Mouse (Mus musculus): Measurements from ENCODE around the gene 9530077C05Rik. TPM values are rescaled to one million over a fixed set of nuclear protein-coding genes. Genes with fewer than 3 reads are reported as not detected.

Gene 9530077C05Rik
- polyA plus RNA-seq, 1 experiment, result 0.13 TPM

DNA sequence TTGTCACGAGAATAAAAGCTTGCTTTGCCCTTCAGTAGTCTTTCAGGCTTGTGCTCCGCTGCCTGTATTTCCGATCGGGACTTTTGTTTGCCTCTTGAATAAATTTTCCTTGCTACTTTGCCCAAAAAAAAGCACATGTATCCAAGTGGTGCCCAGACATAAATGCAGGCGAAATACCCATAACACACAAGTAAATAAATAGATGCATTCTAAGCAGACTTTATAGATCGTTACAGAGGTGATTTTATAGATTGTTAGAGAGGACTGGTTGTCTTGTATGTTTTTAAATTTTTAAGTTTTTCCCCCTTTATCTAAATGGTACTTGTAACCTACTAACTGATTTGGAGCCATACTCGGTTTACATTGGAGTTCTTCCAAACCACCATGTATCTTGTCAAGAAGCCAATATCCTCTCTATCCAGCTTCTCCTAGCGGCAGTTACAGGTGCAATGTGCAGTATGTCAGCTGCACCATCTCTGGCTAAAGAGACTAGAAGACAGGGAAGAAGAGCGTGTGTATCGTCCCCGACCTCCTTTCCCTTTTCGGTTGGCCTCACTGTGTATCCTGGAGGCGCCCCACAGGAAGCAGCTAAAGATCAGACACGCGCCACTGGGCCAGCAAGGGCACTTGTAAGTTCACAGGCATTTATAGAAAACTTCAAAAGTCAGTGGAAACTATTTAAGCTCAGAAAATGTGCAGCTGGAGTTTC, 18.4 kb downstream of the 9530077C05Rik start:
- no peak overlapping the region for H3K4me3 ChIP-seq (ENCODE audit: insufficient read depth, low read length)
- TF ChIP-seq CTCF (IDR thresholded peaks at IDR 0.05; ENCODE audit: low read depth, low read length) (no peak), POLR2A (IDR thresholded peaks at IDR 0.05; ENCODE audit: borderline replicate concordance, low read depth, low read length) (no peak)
- no peaks in the 10 kb centered on the region; the same call in 1 of the 2 replicates for H3K4me1 ChIP-seq (ENCODE audit: control insufficient read depth, insufficient read depth, low read length)
- no peak overlapping the region for H3K27ac ChIP-seq (ENCODE audit: insufficient read depth, low read depth, low read length)

DNA sequence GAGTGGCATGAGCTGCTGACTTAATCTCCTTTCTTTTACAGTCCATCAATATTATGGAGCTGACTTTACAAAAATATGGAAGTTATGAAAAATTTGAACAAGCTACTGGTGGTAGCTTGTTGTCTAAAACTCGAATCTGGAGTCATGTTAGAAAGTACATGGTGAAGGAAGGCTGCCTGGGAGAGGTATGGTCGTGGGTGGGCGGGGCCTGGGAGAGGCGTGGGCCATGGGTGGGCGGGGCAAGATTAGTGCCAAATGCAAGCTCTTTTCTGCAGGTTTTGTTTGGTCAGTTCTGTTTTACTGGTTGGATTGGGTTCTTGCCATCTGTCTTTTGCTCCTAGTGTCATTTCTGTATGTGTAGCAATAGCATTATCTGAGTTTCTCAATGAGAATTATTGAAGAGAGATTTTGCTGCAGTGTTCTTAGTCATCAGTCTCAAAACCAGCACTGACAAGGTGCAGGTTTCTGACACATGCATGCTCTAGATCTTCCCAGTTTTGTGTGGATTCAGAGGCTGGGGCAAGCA, 19.1 kb downstream of the 9530077C05Rik start:
- H3K4me3 ChIP-seq (ENCODE audit: insufficient read depth, low read length), result no peak overlapping the region
- H3K4me1 ChIP-seq (ENCODE audit: control insufficient read depth, insufficient read depth, low read length), result no peaks in the 10 kb centered on the region; the same call in 1 of the 2 replicates
- no peak overlapping the region for H3K27ac ChIP-seq (ENCODE audit: insufficient read depth, low read depth, low read length)
- TF ChIP-seq POLR2A (IDR thresholded peaks at IDR 0.05; ENCODE audit: borderline replicate concordance, low read depth, low read length), result no peak
- no peak for TF ChIP-seq CTCF (IDR thresholded peaks at IDR 0.05; ENCODE audit: low read depth, low read length)

DNA sequence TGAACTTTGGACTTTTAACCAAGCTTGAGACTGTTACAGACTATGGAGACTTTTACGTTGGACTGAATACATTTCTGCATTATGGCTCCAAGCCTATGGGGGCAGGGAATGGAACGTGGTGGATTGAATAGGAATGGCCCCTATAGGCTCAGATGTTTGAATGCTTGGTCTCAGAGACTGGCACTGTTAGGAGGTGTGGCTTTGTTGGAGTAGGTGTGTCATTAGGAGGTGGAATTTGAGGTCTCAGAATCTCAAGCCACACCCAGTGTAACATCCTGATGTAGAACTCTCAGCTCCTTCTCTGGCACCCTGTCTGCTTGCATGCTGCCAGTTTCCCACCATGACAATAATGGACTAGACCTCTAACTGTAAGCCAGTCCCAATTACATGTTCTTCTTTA, 21.9 kb downstream of the 9530077C05Rik start:
- TF ChIP-seq POLR2A (IDR thresholded peaks at IDR 0.05; ENCODE audit: borderline replicate concordance, low read depth, low read length), result no peak
- no peak for TF ChIP-seq CTCF (IDR thresholded peaks at IDR 0.05; ENCODE audit: low read depth, low read length)
- no peak overlapping the region for H3K27ac ChIP-seq (ENCODE audit: insufficient read depth, low read depth, low read length)
- no peaks in the 10 kb centered on the region; the same call in 1 of the 2 replicates for H3K4me1 ChIP-seq (ENCODE audit: control insufficient read depth, insufficient read depth, low read length)
- H3K4me3 ChIP-seq (ENCODE audit: insufficient read depth, low read length), result no peak overlapping the region

DNA sequence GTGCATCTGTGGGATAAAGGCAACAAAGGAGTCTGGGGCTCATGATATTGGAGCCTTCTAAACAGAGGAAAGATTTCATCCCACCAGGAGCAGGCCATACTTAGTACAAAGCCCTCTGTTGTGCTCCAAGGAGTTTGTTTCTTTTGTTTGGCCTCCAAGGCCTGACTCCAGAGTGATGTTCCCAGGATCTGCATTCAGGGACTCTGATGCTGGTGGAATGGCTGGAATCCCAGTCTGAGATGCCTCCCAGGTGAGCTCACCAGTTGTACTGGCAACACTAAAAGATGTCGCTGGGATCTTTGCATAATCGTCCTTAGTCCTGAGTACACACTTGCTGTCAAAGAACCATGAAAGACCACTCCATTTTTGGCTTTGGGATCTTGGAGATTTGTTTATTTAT, 22.8 kb downstream of the 9530077C05Rik start:
- TF ChIP-seq CTCF (IDR thresholded peaks at IDR 0.05; ENCODE audit: low read depth, low read length) (no peak), POLR2A (IDR thresholded peaks at IDR 0.05; ENCODE audit: borderline replicate concordance, low read depth, low read length) (no peak)
- H3K4me1 ChIP-seq (ENCODE audit: control insufficient read depth, insufficient read depth, low read length), result no peaks in the 10 kb centered on the region; the same call in 1 of the 2 replicates
- H3K27ac ChIP-seq (ENCODE audit: insufficient read depth, low read depth, low read length), result no peak overlapping the region
- no peak overlapping the region for H3K4me3 ChIP-seq (ENCODE audit: insufficient read depth, low read length)

DNA sequence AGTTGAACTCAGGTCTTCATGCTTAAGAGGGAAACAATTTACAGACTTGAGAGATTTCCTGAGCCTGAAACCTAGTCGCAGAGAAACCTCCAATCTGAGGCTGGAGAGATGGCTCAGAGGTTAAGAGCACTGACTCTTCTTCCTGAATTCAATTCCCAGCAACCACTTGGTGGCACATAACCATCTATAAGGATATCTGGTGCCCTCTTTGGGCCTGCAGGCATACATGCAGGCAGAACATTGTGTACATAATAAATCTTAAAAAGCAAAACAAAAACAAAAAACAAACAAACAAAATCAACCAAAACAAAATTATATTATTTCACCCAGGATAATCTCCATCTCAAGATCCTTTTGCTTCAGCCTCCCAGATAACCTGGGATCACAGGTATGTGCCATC, 27.5 kb downstream of the 9530077C05Rik start:
- TF ChIP-seq POLR2A (IDR thresholded peaks at IDR 0.05; ENCODE audit: borderline replicate concordance, low read depth, low read length) (no peak), CTCF (IDR thresholded peaks at IDR 0.05; ENCODE audit: low read depth, low read length) (no peak)
- Histone ChIP-seq H3K27ac (ENCODE audit: insufficient read depth, low read depth, low read length) (no peak overlapping the region), H3K4me3 (ENCODE audit: insufficient read depth, low read length) (no peak overlapping the region), H3K4me1 (ENCODE audit: control insufficient read depth, insufficient read depth, low read length) (no peaks in the 10 kb centered on the region)

DNA sequence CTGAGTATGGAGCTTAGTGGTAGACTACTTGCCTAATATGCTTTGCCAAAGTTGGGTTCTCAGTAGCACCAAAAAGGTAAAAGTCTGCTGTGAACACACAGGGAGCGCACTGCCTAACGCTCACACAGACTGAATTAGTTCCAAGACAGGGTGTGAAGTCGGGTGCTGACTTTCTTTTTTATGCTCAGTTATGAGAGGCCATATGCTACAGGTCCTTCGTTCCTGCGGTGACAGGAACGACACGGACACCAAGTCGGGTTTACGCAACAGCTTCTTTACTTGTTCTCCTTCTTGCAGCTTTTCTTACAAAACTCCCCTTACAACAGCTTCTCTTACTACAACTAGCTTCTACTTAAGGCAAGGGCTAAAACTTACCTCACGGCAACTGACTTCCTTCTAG, 31.8 kb downstream of the 9530077C05Rik start:
- TF ChIP-seq POLR2A (IDR thresholded peaks at IDR 0.05; ENCODE audit: borderline replicate concordance, low read depth, low read length), result no peak
- no peak for TF ChIP-seq CTCF (IDR thresholded peaks at IDR 0.05; ENCODE audit: low read depth, low read length)
- no peak overlapping the region for H3K4me3 ChIP-seq (ENCODE audit: insufficient read depth, low read length)
- H3K27ac ChIP-seq (ENCODE audit: insufficient read depth, low read depth, low read length), result no peak overlapping the region
- H3K4me1 ChIP-seq (ENCODE audit: control insufficient read depth, insufficient read depth, low read length), result no peaks in the 10 kb centered on the region

DNA sequence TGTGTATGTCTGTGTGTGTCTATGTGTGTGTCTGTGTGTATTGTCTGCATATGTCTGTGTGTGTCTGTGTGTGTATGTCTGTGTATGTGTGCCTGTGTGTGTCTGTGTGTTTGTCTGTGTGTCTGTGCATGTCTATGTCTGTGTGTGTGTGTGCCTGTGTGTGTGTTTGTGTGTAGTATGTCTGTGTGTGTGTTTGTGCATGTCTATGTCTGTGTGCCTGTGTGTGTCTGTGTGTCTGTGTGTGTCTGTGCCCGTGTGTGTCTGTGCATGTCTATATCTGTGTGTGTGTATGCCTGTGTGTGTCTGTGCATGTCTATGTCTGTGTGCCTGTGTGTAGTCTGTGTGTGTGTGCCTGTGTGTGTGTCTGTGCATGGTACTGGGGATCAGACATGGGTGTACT, 33.8 kb downstream of the 9530077C05Rik start:
- Histone ChIP-seq H3K4me3 (ENCODE audit: insufficient read depth, low read length) (no peak overlapping the region), H3K4me1 (ENCODE audit: control insufficient read depth, insufficient read depth, low read length) (no peaks in the 10 kb centered on the region), H3K27ac (ENCODE audit: insufficient read depth, low read depth, low read length) (no peak overlapping the region)
- TF ChIP-seq CTCF (IDR thresholded peaks at IDR 0.05; ENCODE audit: low read depth, low read length) (no peak), POLR2A (IDR thresholded peaks at IDR 0.05; ENCODE audit: borderline replicate concordance, low read depth, low read length) (no peak)

DNA sequence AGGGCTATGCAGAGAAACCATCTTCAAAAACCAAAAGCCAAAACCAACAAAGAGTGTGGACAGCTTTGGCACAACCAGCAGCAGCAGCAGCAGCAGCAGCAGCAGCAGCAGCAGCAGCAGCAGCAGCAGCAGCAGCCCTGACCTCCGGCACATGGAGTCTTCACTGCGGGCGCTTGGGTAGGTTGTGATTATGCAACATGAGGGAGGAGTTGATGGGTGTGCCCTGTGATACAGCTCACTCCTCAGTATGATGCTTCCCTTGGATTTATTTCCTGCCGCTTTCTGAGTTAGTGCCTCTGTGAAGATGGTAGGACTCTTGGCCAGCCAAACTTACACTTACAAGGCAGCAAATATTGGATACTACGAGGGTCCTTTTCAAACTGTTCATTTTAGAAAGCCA, 35.9 kb downstream of the 9530077C05Rik start:
- TF ChIP-seq POLR2A (IDR thresholded peaks at IDR 0.05; ENCODE audit: borderline replicate concordance, low read depth, low read length) (no peak), CTCF (IDR thresholded peaks at IDR 0.05; ENCODE audit: low read depth, low read length) (no peak)
- H3K4me1 ChIP-seq (ENCODE audit: control insufficient read depth, insufficient read depth, low read length), result no peaks in the 10 kb centered on the region
- H3K27ac ChIP-seq (ENCODE audit: insufficient read depth, low read depth, low read length), result no peak overlapping the region
- H3K4me3 ChIP-seq (ENCODE audit: insufficient read depth, low read length), result no peak overlapping the region

DNA sequence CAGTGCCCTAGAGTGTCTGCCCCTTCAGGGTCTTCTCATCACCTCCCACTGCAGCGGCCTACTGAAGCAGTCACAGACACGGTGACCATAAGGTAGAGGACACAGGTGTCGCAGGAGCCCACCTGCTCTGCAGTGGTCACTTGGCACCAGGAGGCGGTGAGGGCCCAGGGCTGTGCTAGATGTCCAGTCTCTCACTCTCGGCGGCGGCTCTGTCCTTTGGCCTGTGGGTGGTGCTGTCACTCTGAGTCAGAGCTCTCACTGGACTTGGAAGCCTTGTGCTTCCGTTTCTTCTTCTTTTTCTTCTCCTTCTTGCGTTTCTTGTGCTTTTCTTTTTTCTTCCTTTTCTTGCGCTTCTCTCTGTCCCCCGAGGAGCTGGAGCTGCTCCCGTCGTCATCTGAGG, 37.1 kb downstream of the 9530077C05Rik start:
- Histone ChIP-seq H3K4me3 (ENCODE audit: insufficient read depth, low read length) (no peak overlapping the region), H3K27ac (ENCODE audit: insufficient read depth, low read depth, low read length) (no peak overlapping the region), H3K4me1 (ENCODE audit: control insufficient read depth, insufficient read depth, low read length) (no peaks in the 10 kb centered on the region)
- TF ChIP-seq CTCF (IDR thresholded peaks at IDR 0.05; ENCODE audit: low read depth, low read length), result no peak
- no peak for TF ChIP-seq POLR2A (IDR thresholded peaks at IDR 0.05; ENCODE audit: borderline replicate concordance, low read depth, low read length)

DNA sequence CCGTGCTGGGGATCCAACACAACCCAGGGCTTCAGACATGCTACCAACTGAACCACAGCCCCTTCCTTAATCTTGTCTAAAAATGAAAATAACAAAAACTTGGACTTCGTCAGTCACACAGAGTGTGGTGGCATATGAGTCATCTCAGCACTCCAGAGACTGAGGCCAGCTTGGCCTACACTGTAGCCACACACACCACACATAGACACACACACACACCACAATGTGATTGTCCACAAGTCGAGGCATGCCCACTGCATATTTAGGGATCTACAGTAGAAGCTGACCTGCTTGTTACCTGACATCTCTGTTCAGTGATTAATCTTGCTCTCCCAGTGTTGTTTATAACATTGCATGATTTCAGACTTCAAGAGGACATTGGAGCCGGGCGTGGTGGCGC, 37.9 kb downstream of the 9530077C05Rik start:
- Histone ChIP-seq H3K4me3 (ENCODE audit: insufficient read depth, low read length) (no peak overlapping the region), H3K4me1 (ENCODE audit: control insufficient read depth, insufficient read depth, low read length) (no peaks in the 10 kb centered on the region), H3K27ac (ENCODE audit: insufficient read depth, low read depth, low read length) (no peak overlapping the region)
- TF ChIP-seq POLR2A (IDR thresholded peaks at IDR 0.05; ENCODE audit: borderline replicate concordance, low read depth, low read length) (no peak), CTCF (IDR thresholded peaks at IDR 0.05; ENCODE audit: low read depth, low read length) (no peak)
